ENCODE assay signal across 9 mouse cellular contexts in genomic region chr4:141928881-141929281, GRCm38 (mm10). TPM values are rescaled to one million over a fixed set of nuclear protein-coding genes. Genes with fewer than 3 reads are reported as not detected.
DNase-seq lines count a peak whose midpoint lies in the region; TF ChIP-seq lines count a peak whose summit lies in the region.
"Had no signal": no experiment of that assay in that cellular context is flagged by ENCODE, and none has a peak within 500 bp of the region (broad histone marks: within the 10 kb centered on the region; RNA-seq: fewer than 3 reads in every experiment).

No protein-coding gene starts in this region.

- WGBS in heart, adult 2 months: 38% methylated on average over 7 of the region's 7 CpGs

- no peak for TF ChIP-seq CTCF in gastrocnemius, adult 2 months (IDR thresholded peaks at IDR 0.05)
- no peak for TF ChIP-seq CTCF in heart, adult 2 months (IDR thresholded peaks at IDR 0.05)

- no peaks in the 10 kb centered on the region for H3K4me1 ChIP-seq in heart, adult 2 months (ENCODE audit: control insufficient read depth, insufficient read depth, low read length)

- no peak overlapping the region for H3K9ac ChIP-seq in heart, adult 2 months (ENCODE audit: low read depth, low read length)
- H3K9ac ChIP-seq: lung, embryonic 14.5 days had no signal

- intact Hi-C loops in gastrocnemius, adult 2 months (cut with DNase I): no loop called here
- intact Hi-C loops in heart, adult 2 months (cut with DNase I): no loop called here
- intact Hi-C loops in left cerebral cortex, postnatal 36 days (cut with DNase I): no loop called here

- no peak for TF ChIP-seq POLR2A in heart, adult 2 months (IDR thresholded peaks at IDR 0.05; ENCODE audit: insufficient read depth, low read depth, low read length)

- no peak overlapping the region for H3K27ac ChIP-seq in gastrocnemius, adult 2 months
- H3K27ac ChIP-seq in heart, adult 2 months: no peak overlapping the region

- H3K27me3 ChIP-seq in heart, adult 2 months (ENCODE audit: control insufficient read depth, insufficient read depth, low read length): no peaks in the 10 kb centered on the region

- H3K4me3 ChIP-seq in gastrocnemius, adult 2 months: no peak overlapping the region
- H3K4me3 ChIP-seq in heart, adult 2 months: no peak overlapping the region

- peak; percentile 96 for TF ChIP-seq EP300 in heart, adult 2 months (IDR thresholded peaks at IDR 0.05; ENCODE audit: insufficient read depth, low read depth, low read length)

- H3K36me3 ChIP-seq in heart, adult 2 months (ENCODE audit: control insufficient read depth, insufficient read depth, low read length): no peaks in the 10 kb centered on the region

- H3K79me2 ChIP-seq in heart, adult 2 months (replicated peaks; ENCODE audit: control insufficient read depth, insufficient read depth, low read length): no peaks in the 10 kb centered on the region

- peak; percentile 31 for DNase-seq in gastrocnemius, adult 2 months
- DNase-seq in gastrocnemius, postnatal 4 days (ENCODE audit: low spot score in 2 of 2): no peak
- DNase-seq in urinary bladder, adult 18-20 months (ENCODE audit: low spot score in 2 of 2): peak; percentile 13 to 15
- no peak for DNase-seq in urinary bladder, adult 2 months (ENCODE audit: low spot score)
- DNase-seq in heart, adult 2 months: peak; percentile 49 to 57
- peak; percentile 46 to 60 for DNase-seq in left cerebral cortex, postnatal 36 days (ENCODE audit: low spot score in 2 of 2)
- DNase-seq in retina, embryonic 14.5 days (ENCODE audit: low spot score): no peak
- no peak for DNase-seq in embryo, embryonic 10 days (ENCODE audit: low spot score)
- DNase-seq: lung, embryonic 14.5 days had no signal

RNA-seq across cellular contexts. Expression of gene Efhd2, which starts 54.2 kb away (rescaled TPM):
- total RNA-seq in gastrocnemius, adult 2 months (2021): 1 to 10 TPM; 5.2 to 6.1 TPM
- total RNA-seq in gastrocnemius, postnatal 4 days (2021): 10 to 100 TPM; 60.6 to 68.0 TPM
- polyA plus RNA-seq in urinary bladder, adult 2 months (2012; rRNA removed): 79.2 and 95.6 TPM in 2 replicates
- total RNA-seq in heart, adult 2 months (2021): 10 to 100 TPM; 19.4 to 21.2 TPM
- 28.4 and 33.0 TPM in 2 replicates for polyA plus RNA-seq in heart, adult 2 months (2012; rRNA removed)
- total RNA-seq in left cerebral cortex, postnatal 36 days (2021): 100 to 1,000 TPM; 233 to 306 TPM

Comparison
In these comparisons a context has a peak if more than half of its experiments do, and no peak if none do; other contexts are left out.
1. DNase-seq: peak in gastrocnemius, adult 2 months (single experiment), urinary bladder, adult 18-20 months (2 of 2), heart, adult 2 months (2 of 2) and left cerebral cortex, postnatal 36 days (2 of 2); none in gastrocnemius, postnatal 4 days (0 of 2), urinary bladder, adult 2 months (single experiment), retina, embryonic 14.5 days (single experiment) and embryo, embryonic 10 days (single experiment).